Mouse (Mus musculus) heart, postnatal 0 days (tissue): ENCODE measurements at regions not wholly inside any gene's neighbourhood (a gene's known extent, or its start where the extent isn't known, plus 50 kb on each side); places are given as distances from the start of the nearest gene placed in this dataset.

Experiments used
- ATAC-seq: fragments of 200-750 bp; cut with Nextera tagmentation; 2 replicates; pipeline ENCODE4 v1.8.0; 2017; ENCODE audit warnings: low read depth, moderate number of reproducible peaks, moderate library complexity; ENCODE audit not compliant: insufficient read depth
- DNase-seq: peaks from one replicate; pipeline ENCODE4 v3.0.0-alpha.2; 2016; ENCODE audit warnings: low spot score
- H3K27ac ChIP-seq: fragments of 300-500 bp; sonication (generic); 2 replicates; pipeline ENCODE4 v1.5.1; 2014; ENCODE audit warnings: low read depth, mild to moderate bottlenecking
- H3K27me3 ChIP-seq: fragments of 300-500 bp; sonication (generic); 2 replicates; pipeline ENCODE4 v1.6.1; 2014; ENCODE audit warnings: low read length, mixed read lengths; ENCODE audit not compliant: control insufficient read depth, insufficient read depth
- H3K36me3 ChIP-seq: fragments of 300-500 bp; sonication (generic); replicated peaks from 2 replicates; pipeline ENCODE4 v1.6.1; 2014; ENCODE audit warnings: low read length, mixed read lengths; ENCODE audit not compliant: control insufficient read depth, insufficient read depth
- H3K4me1 ChIP-seq: fragments of 300-500 bp; sonication (generic); 2 replicates; pipeline ENCODE4 v1.6.1; 2014; ENCODE audit warnings: antibody characterized with exemption; ENCODE audit not compliant: control insufficient read depth, insufficient read depth
- H3K4me2 ChIP-seq: fragments of 300-500 bp; sonication (generic); 2 replicates; pipeline ENCODE4 v1.6.1; 2014; ENCODE audit warnings: low read depth, mild to moderate bottlenecking, low read length, moderate library complexity
- H3K4me3 ChIP-seq: fragments of 300-500 bp; sonication (generic); 2 replicates; pipeline ENCODE4 v1.5.1; 2014; ENCODE audit warnings: low read depth, low read length
- H3K9ac ChIP-seq: fragments of 300-500 bp; sonication (generic); replicated peaks from 2 replicates; pipeline ENCODE4 v1.6.1; 2014; ENCODE audit warnings: low read depth, low read length, mixed read lengths
- H3K9me3 ChIP-seq: fragments of 300-500 bp; sonication (generic); replicated peaks from 2 replicates; pipeline ENCODE4 v1.6.1; 2016; ENCODE audit warnings: low read length; ENCODE audit not compliant: control insufficient read depth
- CTCF ChIP-seq: IDR thresholded peaks from 2 replicates; pipeline ENCODE4 v1.5.1; 2016; ENCODE audit warnings: antibody characterized with exemption, control low read depth, low read depth
- EP300 ChIP-seq: IDR thresholded peaks from 2 replicates; pipeline ENCODE4 v1.6.1; 2016; ENCODE audit warnings: antibody characterized with exemption, low read depth
- WGBS: fragments of 180-500 bp; shearing (Covaris S2); extraction: QIAGEN DNeasy Blood & Tissue Kit; methylation state at CpG from one replicate; pipeline ENCODE4 v1.1.7; 2014; 5-methylcytosine and 5-hydroxymethylcytosine counted together

DNA sequence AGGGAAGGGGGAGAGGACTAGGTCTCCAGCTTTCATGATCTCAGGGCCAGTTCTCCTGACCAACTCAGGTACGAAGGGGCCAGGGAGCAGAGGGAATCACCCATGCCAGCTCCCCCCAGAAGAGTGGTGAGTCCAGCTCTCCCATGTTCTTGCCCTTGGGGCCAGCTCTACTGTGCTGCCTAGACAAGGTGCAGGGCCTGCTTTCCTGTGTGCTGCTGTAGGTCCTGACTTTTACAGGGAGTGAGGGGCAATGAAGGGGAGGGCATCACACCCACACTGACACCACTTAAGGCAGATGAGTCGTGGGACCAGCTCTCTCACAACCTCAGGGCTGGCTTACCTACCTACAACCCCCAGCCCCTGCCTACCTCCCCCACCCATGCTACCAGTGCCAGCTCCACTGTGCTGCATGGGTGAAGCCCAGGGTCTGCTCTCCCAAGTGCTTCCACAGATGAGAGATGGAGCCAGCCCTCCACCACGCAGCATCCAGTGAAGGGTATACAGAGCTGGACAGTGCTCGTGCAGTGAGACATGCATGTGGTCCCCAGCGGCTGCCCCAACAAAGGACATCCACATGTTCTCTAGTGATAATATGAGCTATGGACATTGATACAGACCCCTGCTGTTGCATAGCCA, 210.1 kb upstream of the Map3k7 start:
- Histone ChIP-seq H3K4me2 (no peak overlapping the region), H3K9me3 (no peaks in the 10 kb centered on the region), H3K27me3 (no peaks in the 10 kb centered on the region), H3K4me1 (no peaks in the 10 kb centered on the region), H3K27ac (no peak overlapping the region), H3K36me3 (no peaks in the 10 kb centered on the region), H3K4me3 (no peak overlapping the region), H3K9ac (no peak overlapping the region)
- DNase-seq (no peak), ATAC-seq (no peak)
- TF ChIP-seq CTCF (no peak), EP300 (no peak)
- 81% methylated on average over 5 of the region's 5 CpGs for WGBS

- no peak overlapping the region for H3K4me3 ChIP-seq
- WGBS, result 38% methylated on average over 1 of the region's 1 CpGs
- H3K4me1 ChIP-seq, result no peaks in the 10 kb centered on the region
- H3K27ac ChIP-seq, result no peak overlapping the region
- H3K4me2 ChIP-seq, result no peak overlapping the region
- no peak overlapping the region for H3K9ac ChIP-seq
- no peaks in the 10 kb centered on the region for H3K9me3 ChIP-seq
- no peaks in the 10 kb centered on the region for H3K36me3 ChIP-seq
- DNase-seq (no peak), ATAC-seq (no peak)
- TF ChIP-seq CTCF (no peak), EP300 (no peak)
- H3K27me3 ChIP-seq, result no peaks in the 10 kb centered on the region
Measured at GRCm38 (mm10) chr4:31757126-31757525, 206.8 kb upstream of the Map3k7 start.

- TF ChIP-seq EP300 (no peak), CTCF (no peak)
- no peaks in the 10 kb centered on the region for H3K27me3 ChIP-seq
- no peak for ATAC-seq
- no peaks in the 10 kb centered on the region for H3K4me1 ChIP-seq
- H3K27ac ChIP-seq, result no peak overlapping the region
- 44% methylated on average over 4 of the region's 4 CpGs for WGBS
- H3K36me3 ChIP-seq, result no peaks in the 10 kb centered on the region
- H3K4me2 ChIP-seq, result no peak overlapping the region
- DNase-seq, result no peak
- no peaks in the 10 kb centered on the region for H3K9me3 ChIP-seq
- H3K9ac ChIP-seq, result no peak overlapping the region
- H3K4me3 ChIP-seq, result no peak overlapping the region
Measured at GRCm38 (mm10) chr4:31760116-31760515, 203.8 kb upstream of the Map3k7 start.

DNA sequence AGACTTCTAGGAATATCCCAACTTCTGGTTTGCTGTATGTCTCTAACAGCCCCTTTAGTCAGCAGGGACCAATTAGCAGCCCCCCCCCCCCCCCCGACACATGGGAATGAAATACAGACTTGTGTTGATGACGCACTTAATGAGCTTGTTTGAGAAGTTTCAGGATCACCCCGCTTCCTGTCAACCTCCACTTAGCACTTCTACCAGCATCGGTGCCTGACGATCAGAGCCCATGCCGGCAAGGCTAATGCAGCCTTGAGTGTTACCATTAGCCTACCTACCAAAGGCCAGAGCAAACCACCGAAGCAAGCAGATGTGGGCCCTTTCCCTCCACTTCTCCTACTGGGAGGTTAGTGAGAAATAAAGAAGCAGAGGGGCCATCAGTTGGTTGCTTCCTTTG, 201.7 kb upstream of the Map3k7 start:
- TF ChIP-seq CTCF, result no peak
- TF ChIP-seq EP300, result no peak
- Histone ChIP-seq H3K4me1 (no peaks in the 10 kb centered on the region), H3K27me3 (no peaks in the 10 kb centered on the region), H3K9ac (no peak overlapping the region), H3K27ac (no peak overlapping the region), H3K4me2 (peak overlapping the region; percentile 50), H3K4me3 (peak overlapping the region; percentile 23; the same call in 1 of the 2 replicates), H3K9me3 (no peaks in the 10 kb centered on the region), H3K36me3 (no peaks in the 10 kb centered on the region)
- WGBS, result 25% methylated on average over 7 of the region's 7 CpGs
- DNase-seq, result no peak
- no peak for ATAC-seq

GRCm38 (mm10) chr4:31768026-31768626, 195.8 kb upstream of the Map3k7 start:
- no peak overlapping the region for H3K9ac ChIP-seq
- no peaks in the 10 kb centered on the region for H3K27me3 ChIP-seq
- 41% methylated on average over 6 of the region's 6 CpGs for WGBS
- no peak overlapping the region for H3K4me3 ChIP-seq
- no peaks in the 10 kb centered on the region for H3K36me3 ChIP-seq
- TF ChIP-seq EP300 (no peak), CTCF (no peak)
- DNase-seq, result no peak
- peaks cover 4% of the 10 kb centered on the region; the same call in 1 of the 2 replicates for H3K4me1 ChIP-seq
- no peaks in the 10 kb centered on the region for H3K9me3 ChIP-seq
- H3K4me2 ChIP-seq, result no peak overlapping the region
- no peak overlapping the region for H3K27ac ChIP-seq
- ATAC-seq, result no peak

- TF ChIP-seq CTCF, result no peak
- TF ChIP-seq EP300, result no peak
- 84% methylated on average over 4 of the region's 4 CpGs for WGBS
- Histone ChIP-seq H3K4me1 (peaks cover 4% of the 10 kb centered on the region; the same call in 1 of the 2 replicates), H3K4me2 (no peak overlapping the region), H3K36me3 (no peaks in the 10 kb centered on the region), H3K9me3 (no peaks in the 10 kb centered on the region), H3K27me3 (no peaks in the 10 kb centered on the region), H3K27ac (no peak overlapping the region), H3K9ac (no peak overlapping the region), H3K4me3 (no peak overlapping the region)
- no peak for DNase-seq
- ATAC-seq, result no peak
Measured at GRCm38 (mm10) chr4:31769325-31769724, 194.6 kb upstream of the Map3k7 start.
